Mouse (Mus musculus): Measurements from ENCODE around the gene Gnb1l. TPM values are rescaled to one million over a fixed set of nuclear protein-coding genes. Genes with fewer than 3 reads are reported as not detected.
A peak's percentile ranks its signal among the peaks of the same experiment; 100 is the strongest.

Gnb1l gene
- total RNA-seq, 1 experiment = 10.9 TPM

GRCm38 (mm10) chr16:18585676-18586075 is 87.2 kb downstream of the Gnb1l start:
- DNase-seq (ENCODE audit: low read depth, low spot score) = no peak
- Histone ChIP-seq H3K4me3 (ENCODE audit: insufficient read depth in 1 of 2, low read depth in 1 of 2, low read length in 2 of 2, poor library complexity in 1 of 2, severe bottlenecking in 1 of 2) (no peak overlapping the region), H3K27ac (ENCODE audit: insufficient read depth, low read depth, low read length, poor library complexity, severe bottlenecking) (no peak overlapping the region), H3K9ac (ENCODE audit: insufficient read depth, low read depth, low read length, poor library complexity, severe bottlenecking) (no peak overlapping the region), H3K9me3 (ENCODE audit: control insufficient read depth, insufficient read depth, low read depth, low read length) (no peaks in the 10 kb centered on the region), H3K4me1 (ENCODE audit: control insufficient read depth in 2 of 2, insufficient read depth in 2 of 2, low read length in 2 of 2, poor library complexity in 1 of 2) (peaks cover 0 to 4% of the 10 kb centered on the region in 2 experiments; a peak in 1 of 4 replicates), H3K36me3 (ENCODE audit: control insufficient read depth, insufficient read depth, low read length, poor library complexity, severe bottlenecking) (no peaks in the 10 kb centered on the region)
- TF ChIP-seq CHD2 (IDR thresholded peaks at IDR 0.05; ENCODE audit: low read depth, low read length) (no peak), HCFC1 (IDR thresholded peaks at IDR 0.05; ENCODE audit: borderline replicate concordance, insufficient read depth, low read length) (no peak), MAFK (IDR thresholded peaks at IDR 0.05; ENCODE audit: insufficient read depth, low read depth, low read length) (no peak), ZNF384 (IDR thresholded peaks at IDR 0.05; ENCODE audit: low read depth, low read length) (no peak), ZC3H11A (IDR thresholded peaks at IDR 0.05; ENCODE audit: borderline replicate concordance, low read depth, low read length) (no peak)
- in situ Hi-C loops (cut with MboI; ENCODE audit: low sequenced_read_pairs in 2 of 2, unreplicated experiment in 2 of 2) = loop anchor here in 1 of 2 experiments (10.0 kb wide), 1 partner anchor 781 kb away; no protein-coding TSS in a partner anchor

GRCm38 (mm10) chr16:18586076-18586905 is 87.8 kb downstream of the Gnb1l start:
- H3K4me1 ChIP-seq (ENCODE audit: control insufficient read depth in 2 of 2, insufficient read depth in 2 of 2, low read length in 2 of 2, poor library complexity in 1 of 2) = peaks cover 0 to 4% of the 10 kb centered on the region in 2 experiments; a peak in 1 of 4 replicates
- peak overlapping the region; percentile 35 to 56; a peak in 3 of 4 replicates for H3K4me3 ChIP-seq (ENCODE audit: insufficient read depth in 1 of 2, low read depth in 1 of 2, low read length in 2 of 2, poor library complexity in 1 of 2, severe bottlenecking in 1 of 2)
- in situ Hi-C loops (cut with MboI; ENCODE audit: low sequenced_read_pairs in 2 of 2, unreplicated experiment in 2 of 2) = loop anchor here in 1 of 2 experiments (10.0 kb wide), 1 partner anchor 781 kb away; no protein-coding TSS in a partner anchor
- no peak for DNase-seq (ENCODE audit: low read depth, low spot score)
- TF ChIP-seq CHD2 (IDR thresholded peaks at IDR 0.05; ENCODE audit: low read depth, low read length) (no peak), HCFC1 (IDR thresholded peaks at IDR 0.05; ENCODE audit: borderline replicate concordance, insufficient read depth, low read length) (no peak), ZC3H11A (IDR thresholded peaks at IDR 0.05; ENCODE audit: borderline replicate concordance, low read depth, low read length) (no peak), ZNF384 (IDR thresholded peaks at IDR 0.05; ENCODE audit: low read depth, low read length) (no peak), MAFK (IDR thresholded peaks at IDR 0.05; ENCODE audit: insufficient read depth, low read depth, low read length) (no peak)
- H3K27ac ChIP-seq (ENCODE audit: insufficient read depth, low read depth, low read length, poor library complexity, severe bottlenecking) = no peak overlapping the region
- no peaks in the 10 kb centered on the region for H3K9me3 ChIP-seq (ENCODE audit: control insufficient read depth, insufficient read depth, low read depth, low read length)
- no peaks in the 10 kb centered on the region for H3K36me3 ChIP-seq (ENCODE audit: control insufficient read depth, insufficient read depth, low read length, poor library complexity, severe bottlenecking)
- H3K9ac ChIP-seq (ENCODE audit: insufficient read depth, low read depth, low read length, poor library complexity, severe bottlenecking) = 0 out of 2 replicates have a peak overlapping the region, but pooled peaks have one; percentile 31

DNA sequence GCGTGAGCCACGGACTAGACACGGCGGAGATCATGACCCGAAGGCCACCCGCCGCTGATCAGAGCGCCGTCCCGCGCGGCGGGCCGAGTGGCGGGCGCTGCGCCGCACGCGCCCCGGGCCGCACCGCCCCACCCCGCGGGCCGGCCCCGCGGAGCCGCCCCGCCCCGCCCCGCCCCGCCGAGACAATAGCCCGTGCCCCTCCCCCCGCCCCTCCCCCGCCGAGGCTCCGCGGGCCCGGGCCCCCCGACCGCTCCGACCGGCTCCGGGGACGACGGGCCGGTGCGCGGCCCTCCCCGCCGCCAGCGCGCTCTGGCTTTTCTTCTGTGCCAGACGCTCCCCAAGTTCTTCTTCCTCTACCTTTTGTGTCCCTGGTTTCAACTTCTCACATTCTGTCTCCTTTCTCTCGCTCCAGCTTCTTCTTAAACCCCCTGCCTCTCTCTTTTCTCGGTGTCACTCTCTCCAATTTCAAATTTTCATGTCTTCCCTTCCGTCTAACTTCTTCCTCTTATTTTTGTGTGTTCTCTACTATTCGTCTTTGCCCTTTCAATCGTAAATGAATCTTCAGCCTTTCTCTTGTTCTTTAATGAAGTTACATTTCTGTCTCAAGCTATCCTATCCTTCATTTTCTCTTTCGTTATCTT is 88.5 kb downstream of the Gnb1l start:
- Histone ChIP-seq H3K9me3 (ENCODE audit: control insufficient read depth, insufficient read depth, low read depth, low read length) (no peaks in the 10 kb centered on the region), H3K4me1 (ENCODE audit: control insufficient read depth in 2 of 2, insufficient read depth in 2 of 2, low read length in 2 of 2, poor library complexity in 1 of 2) (peaks cover 0 to 5% of the 10 kb centered on the region in 2 experiments; a peak in 1 of 4 replicates), H3K36me3 (ENCODE audit: control insufficient read depth, insufficient read depth, low read length, poor library complexity, severe bottlenecking) (no peaks in the 10 kb centered on the region), H3K4me3 (ENCODE audit: insufficient read depth in 1 of 2, low read depth in 1 of 2, low read length in 2 of 2, poor library complexity in 1 of 2, severe bottlenecking in 1 of 2) (peak overlapping the region; percentile 35 to 56; a peak in 3 of 4 replicates), H3K27ac (ENCODE audit: insufficient read depth, low read depth, low read length, poor library complexity, severe bottlenecking) (no peak overlapping the region), H3K9ac (ENCODE audit: insufficient read depth, low read depth, low read length, poor library complexity, severe bottlenecking) (0 out of 2 replicates have a peak overlapping the region, but pooled peaks have one; percentile 31)
- in situ Hi-C loops (cut with MboI; ENCODE audit: low sequenced_read_pairs in 2 of 2, unreplicated experiment in 2 of 2) = loop anchor here in 1 of 2 experiments (10.0 kb wide), 1 partner anchor 782 kb away; no protein-coding TSS in a partner anchor
- DNase-seq (ENCODE audit: low read depth, low spot score) = no peak
- TF ChIP-seq CHD2 (IDR thresholded peaks at IDR 0.05; ENCODE audit: low read depth, low read length) = 0 out of 2 replicates have a peak, but pooled peaks have one; percentile 26
- TF ChIP-seq MAFK (IDR thresholded peaks at IDR 0.05; ENCODE audit: insufficient read depth, low read depth, low read length) = no peak

DNA sequence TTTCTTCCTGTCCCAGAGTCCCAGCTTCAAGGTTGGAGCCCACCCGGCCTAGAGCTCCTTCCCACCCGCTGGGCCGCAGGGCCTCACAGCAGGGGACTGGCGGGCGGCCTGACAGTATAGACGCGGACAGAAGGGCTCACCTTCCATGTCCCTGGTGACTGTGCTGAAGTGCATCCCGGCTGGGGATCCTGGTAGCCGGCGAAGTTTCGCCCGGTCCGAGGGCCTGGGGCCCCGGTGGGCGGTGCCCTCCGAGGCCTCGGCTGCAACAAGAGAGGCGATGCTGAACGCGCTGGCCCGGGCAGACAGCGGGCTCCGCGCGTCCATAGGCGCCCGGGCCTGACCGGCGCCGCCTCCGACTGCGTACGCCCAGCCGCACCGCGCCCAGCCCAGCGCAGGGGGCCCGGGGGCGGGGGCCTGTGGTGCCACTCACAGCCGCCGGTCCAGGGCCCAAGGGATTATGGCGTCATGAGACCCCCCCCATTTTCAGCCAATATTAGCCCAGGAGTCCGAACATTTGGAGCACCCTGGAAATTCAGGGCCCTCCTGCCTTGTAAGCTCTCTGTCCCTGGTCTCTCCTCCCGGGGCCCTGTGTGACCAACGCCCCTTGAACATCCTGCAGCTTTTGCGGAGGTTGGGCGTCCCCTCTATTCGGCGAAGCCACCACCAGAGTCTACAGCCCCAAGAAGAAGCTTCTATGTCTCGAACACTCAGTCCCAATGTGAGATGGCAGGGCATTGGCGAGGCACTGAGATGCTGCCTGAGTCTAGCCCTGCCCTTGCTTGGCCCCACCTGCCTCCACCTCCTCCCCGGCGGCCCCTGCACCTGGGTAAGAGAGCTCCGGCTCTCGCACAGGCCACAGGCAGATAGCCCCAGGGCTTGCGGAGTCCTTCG is 89.6 kb downstream of the Gnb1l start:
- Histone ChIP-seq H3K36me3 (ENCODE audit: control insufficient read depth, insufficient read depth, low read length, poor library complexity, severe bottlenecking) (no peaks in the 10 kb centered on the region), H3K27ac (ENCODE audit: insufficient read depth, low read depth, low read length, poor library complexity, severe bottlenecking) (no peak overlapping the region), H3K4me1 (ENCODE audit: control insufficient read depth in 2 of 2, insufficient read depth in 2 of 2, low read length in 2 of 2, poor library complexity in 1 of 2) (peaks cover 0 to 5% of the 10 kb centered on the region in 2 experiments; a peak in 1 of 4 replicates), H3K9me3 (ENCODE audit: control insufficient read depth, insufficient read depth, low read depth, low read length) (no peaks in the 10 kb centered on the region), H3K4me3 (ENCODE audit: insufficient read depth in 1 of 2, low read depth in 1 of 2, low read length in 2 of 2, poor library complexity in 1 of 2, severe bottlenecking in 1 of 2) (peak overlapping the region; percentile 7 to 11; a peak in 2 of 4 replicates), H3K9ac (ENCODE audit: insufficient read depth, low read depth, low read length, poor library complexity, severe bottlenecking) (no peak overlapping the region)
- DNase-seq (ENCODE audit: low read depth, low spot score) = no peak
- in situ Hi-C loops (cut with MboI; ENCODE audit: low sequenced_read_pairs in 2 of 2, unreplicated experiment in 2 of 2) = loop anchor here in 1 of 2 experiments (10.0 kb wide), 1 partner anchor 783 kb away; no protein-coding TSS in a partner anchor
- no peak for TF ChIP-seq HCFC1 (IDR thresholded peaks at IDR 0.05; ENCODE audit: borderline replicate concordance, insufficient read depth, low read length)
- TF ChIP-seq CHD2 (IDR thresholded peaks at IDR 0.05; ENCODE audit: low read depth, low read length) = no peak
- TF ChIP-seq MAFK (IDR thresholded peaks at IDR 0.05; ENCODE audit: insufficient read depth, low read depth, low read length) = no peak
- TF ChIP-seq ZNF384 (IDR thresholded peaks at IDR 0.05; ENCODE audit: low read depth, low read length) = no peak
- no peak for TF ChIP-seq ZC3H11A (IDR thresholded peaks at IDR 0.05; ENCODE audit: borderline replicate concordance, low read depth, low read length)
